Mouse (Mus musculus) MEL (cell line): ENCODE results near the gene Gtf2b. TPM values are rescaled to one million over a fixed set of nuclear protein-coding genes. Genes with fewer than 3 reads are reported as not detected.

Experiments used
- DNase-seq: peaks from one replicate; pipeline ENCODE4 v3.0.0; 2011; ENCODE audit warnings: low read depth, low spot score
- H3K27ac ChIP-seq: 2 replicates; pipeline ENCODE4 v1.5.1; 2012; ENCODE audit warnings: low read depth, mild to moderate bottlenecking, control low read depth, low read length, moderate library complexity; ENCODE audit not compliant: control insufficient read depth
- H3K27me3 ChIP-seq, 2 experiments: fragments of 150-350 bp in 1 of 2; sonication (generic) in 1 of 2; 2 replicates each; pipeline ENCODE4 v1.6.1; 2012; ENCODE audit warnings: low read length in 2 of 2, mild to moderate bottlenecking in 2 of 2, improper control_type of control experiment in 1 of 2, moderate library complexity in 1 of 2; ENCODE audit not compliant: insufficient read depth in 2 of 2, control insufficient read depth in 1 of 2
- H3K36me3 ChIP-seq, 2 experiments: 2 replicates each; pipeline ENCODE4 v1.6.1; 2012 to 2014; ENCODE audit warnings: low read length in 2 of 2, improper control_type of control experiment in 1 of 2, inconsistent platforms in 1 of 2, mild to moderate bottlenecking in 1 of 2; ENCODE audit not compliant: insufficient read depth in 2 of 2, control insufficient read depth in 1 of 2
- H3K4me1 ChIP-seq, 2 experiments: fragments of 150-350 bp in 1 of 2; sonication (generic) in 1 of 2; 2 replicates each; pipeline ENCODE4 v1.6.1; 2012; ENCODE audit warnings: low read length in 2 of 2, improper control_type of control experiment in 1 of 2, mild to moderate bottlenecking in 1 of 2; ENCODE audit not compliant: insufficient read depth in 2 of 2, control insufficient read depth in 1 of 2
- H3K4me3 ChIP-seq, 2 experiments: fragments of 150-350 bp in 1 of 2; sonication (generic) in 1 of 2; 2 replicates each; pipeline ENCODE4 v1.5.1; 2012; ENCODE audit warnings: low read depth in 2 of 2, low read length in 2 of 2, mild to moderate bottlenecking in 2 of 2, moderate library complexity in 2 of 2, control low read depth in 1 of 2, improper control_type of control experiment in 1 of 2; ENCODE audit not compliant: control insufficient read depth in 1 of 2, insufficient read depth in 1 of 2
- H3K79me2 ChIP-seq: 2 replicates; pipeline ENCODE4 v1.6.1; 2012; ENCODE audit warnings: mild to moderate bottlenecking, low read length, moderate library complexity; ENCODE audit not compliant: control insufficient read depth, poor library complexity, insufficient read depth
- H3K9ac ChIP-seq: 2 replicates; pipeline ENCODE4 v1.6.1; 2012; ENCODE audit warnings: low read depth, mild to moderate bottlenecking, control low read depth, low read length, moderate library complexity; ENCODE audit not compliant: control insufficient read depth, poor library complexity, severe bottlenecking
- H3K9me3 ChIP-seq: fragments of 150-350 bp; sonication (generic); replicated peaks from 2 replicates; pipeline ENCODE4 v1.6.1; 2012; ENCODE audit warnings: mild to moderate bottlenecking, low read length, improper control_type of control experiment, moderate library complexity; ENCODE audit not compliant: insufficient read depth
- EP300 ChIP-seq, 2 experiments: IDR thresholded peaks; 2 replicates each; pipeline ENCODE4 v1.6.1; 2011; ENCODE audit warnings: improper control_type of control experiment in 2 of 2, low read length in 2 of 2, low read depth in 1 of 2, mild to moderate bottlenecking in 1 of 2
- GATA1 ChIP-seq: IDR thresholded peaks from 2 replicates; pipeline ENCODE4 v1.6.1; 2011; ENCODE audit warnings: low read depth, low read length, improper control_type of control experiment
- KAT2A ChIP-seq: conservative IDR thresholded peaks from 2 replicates; pipeline ENCODE4 v1.6.1; 2012; ENCODE audit warnings: low read depth, low read length, improper control_type of control experiment, inconsistent platforms
- MXI1 ChIP-seq: IDR thresholded peaks from 2 replicates; pipeline ENCODE4 v1.6.1; 2011; ENCODE audit warnings: mild to moderate bottlenecking, low read depth, low read length, improper control_type of control experiment
- MYC ChIP-seq: IDR thresholded peaks from 2 replicates; pipeline ENCODE4 v1.6.1; 2011; ENCODE audit warnings: low read depth, mild to moderate bottlenecking, low read length, improper control_type of control experiment, moderate library complexity
- POLR2A ChIP-seq, 2 experiments: IDR thresholded peaks; 2 replicates each; pipeline ENCODE4 v1.6.1; 2011 to 2012; ENCODE audit warnings: low read length in 2 of 2, mild to moderate bottlenecking in 2 of 2, control low read depth in 1 of 2, improper control_type of control experiment in 1 of 2, low read depth in 1 of 2, moderate library complexity in 1 of 2; ENCODE audit not compliant: control insufficient read depth in 1 of 2, insufficient read depth in 1 of 2, poor library complexity in 1 of 2
- POLR2AphosphoS5 ChIP-seq: IDR thresholded peaks from 2 replicates; pipeline ENCODE4 v1.6.1; 2012; ENCODE audit warnings: low read depth, borderline replicate concordance, mild to moderate bottlenecking, inconsistent platforms, low read length, moderate library complexity, mixed read lengths
- RCOR1 ChIP-seq: IDR thresholded peaks from 2 replicates; pipeline ENCODE4 v1.6.1; 2012; ENCODE audit warnings: low read depth, mild to moderate bottlenecking, inconsistent platforms, low read length, improper control_type of control experiment
- SMC3 ChIP-seq: IDR thresholded peaks from 2 replicates; pipeline ENCODE4 v1.6.1; 2011; ENCODE audit warnings: low read depth, low read length, improper control_type of control experiment
- TBP ChIP-seq: IDR thresholded peaks from 2 replicates; pipeline ENCODE4 v1.8.0; 2011; ENCODE audit warnings: low read depth, low read length, improper control_type of control experiment
- TCF12 ChIP-seq: IDR thresholded peaks from 2 replicates; pipeline ENCODE4 v1.6.1; 2014; ENCODE audit warnings: low read depth, mild to moderate bottlenecking, inconsistent platforms, low read length, improper control_type of control experiment, moderate library complexity
- USF2 ChIP-seq, 2 experiments: IDR thresholded peaks; 2 replicates each; pipeline ENCODE4 v1.6.1; 2011 to 2012; ENCODE audit warnings: improper control_type of control experiment in 2 of 2, low read length in 2 of 2, borderline replicate concordance in 1 of 2, inconsistent platforms in 1 of 2, low read depth in 1 of 2, mild to moderate bottlenecking in 1 of 2; ENCODE audit not compliant: insufficient read depth in 1 of 2
- ZC3H11A ChIP-seq: IDR thresholded peaks from 2 replicates; pipeline ENCODE4 v1.6.1; 2012; ENCODE audit warnings: low read depth, mild to moderate bottlenecking, inconsistent platforms, low read length, improper control_type of control experiment
- ZNF384 ChIP-seq: IDR thresholded peaks from 2 replicates; pipeline ENCODE4 v1.6.1; 2012; ENCODE audit warnings: low read depth, mild to moderate bottlenecking, inconsistent platforms, low read length, improper control_type of control experiment
- polyA plus RNA-seq, 2 experiments: library from polyadenylated mRNA; stranded (reverse) in 1 of 2; unstranded in 1 of 2; fragments of >175 nt in 1 of 2; fragments of >200 nt in 1 of 2; gene quantifications; 2 replicates each; pipeline versions ENCODE4 v1.2.1 to v1.2.4; 2012; ENCODE audit warnings: low replicate concordance in 2 of 2, low read depth in 1 of 2; ENCODE audit not compliant: insufficient read length in 2 of 2, insufficient read depth in 1 of 2, missing spikeins in 1 of 2
- total RNA-seq: library from RNA; depleted of rRNA; stranded (reverse); fragments of 300-350 nt; gene quantifications from 2 replicates; pipeline ENCODE4 v1.2.3, GENCODE M21; 2012

Gtf2b gene
- total and polyA plus RNA-seq, 3 experiments, result 35.5 to 40.0 TPM; not detected in 1

- Histone ChIP-seq H3K4me1 (no peaks in the 10 kb centered on the region), H3K27ac (no peak overlapping the region)
These were observed 19.8 kb upstream of the Gtf2b start for GRCm38 (mm10) chr3:142745076-142745475.

GRCm38 (mm10) chr3:142747673-142748072 is 17.2 kb upstream of the Gtf2b start:
- no peak for DNase-seq
- no peaks in the 10 kb centered on the region for H3K36me3 ChIP-seq
- H3K27ac ChIP-seq, result no peak overlapping the region
- H3K4me1 ChIP-seq, result no peaks in the 10 kb centered on the region
- no peaks in the 10 kb centered on the region for H3K9me3 ChIP-seq
- H3K4me3 ChIP-seq, result no peak overlapping the region
- no peaks in the 10 kb centered on the region for H3K79me2 ChIP-seq
- no peak for TF ChIP-seq TBP
- no peak for TF ChIP-seq RCOR1
- TF ChIP-seq TCF12, result no peak
- no peak for TF ChIP-seq GATA1
- TF ChIP-seq, all 39 proteins: peak for 0
- no peak overlapping the region for H3K9ac ChIP-seq
- no peaks in the 10 kb centered on the region for H3K27me3 ChIP-seq

More at GRCm38 (mm10) chr3:142745076-142745475, 19.8 kb upstream of the Gtf2b start:
- no peak for DNase-seq
- H3K36me3 ChIP-seq, result no peaks in the 10 kb centered on the region
- no peaks in the 10 kb centered on the region for H3K27me3 ChIP-seq
- no peak overlapping the region for H3K9ac ChIP-seq
- no peaks in the 10 kb centered on the region for H3K9me3 ChIP-seq
- no peak overlapping the region for H3K4me3 ChIP-seq
- H3K79me2 ChIP-seq, result no peaks in the 10 kb centered on the region
- TF ChIP-seq GATA1 (no peak), RCOR1 (no peak), POLR2AphosphoS5 (no peak), ZNF384 (no peak), MYC (no peak), KAT2A (no peak), SMC3 (no peak), ZC3H11A (no peak), MXI1 (no peak), POLR2A (IDR thresholded peaks at IDR 0.05; ENCODE audit: control insufficient read depth in 1 of 2, insufficient read depth in 1 of 2, low read depth in 1 of 2, low read length in 2 of 2, poor library complexity in 1 of 2) (no peak), TCF12 (no peak)

- no peak overlapping the region for H3K27ac ChIP-seq
- no peak for TF ChIP-seq USF2 (IDR thresholded peaks at IDR 0.05; ENCODE audit: borderline replicate concordance in 1 of 2, insufficient read depth in 1 of 2, low read depth in 1 of 2, low read length in 2 of 2)
- TF ChIP-seq MYC, result no peak
- TF ChIP-seq EP300 (IDR thresholded peaks at IDR 0.05; ENCODE audit: low read depth in 1 of 2, low read length in 2 of 2), result no peak
- no peaks in the 10 kb centered on the region for H3K9me3 ChIP-seq
- H3K9ac ChIP-seq, result no peak overlapping the region
- H3K27me3 ChIP-seq, result no peaks in the 10 kb centered on the region
- H3K4me1 ChIP-seq, result no peaks in the 10 kb centered on the region
- no peaks in the 10 kb centered on the region for H3K79me2 ChIP-seq
- DNase-seq, result no peak
- no peak overlapping the region for H3K4me3 ChIP-seq
- H3K36me3 ChIP-seq, result no peaks in the 10 kb centered on the region
These were observed 15.7 kb upstream of the Gtf2b start for GRCm38 (mm10) chr3:142749131-142749530.
